Mouse (Mus musculus) cortical plate, adult 2 months (tissue): Measurements from ENCODE around the gene Lefty1.

Experiments used
- CTCF ChIP-seq: fragments of 200-500 bp; IDR thresholded peaks from 2 replicates; pipeline ENCODE4 v1.5.1; 2011; ENCODE audit warnings: mild to moderate bottlenecking, control low read depth, low read length; ENCODE audit not compliant: insufficient read depth; ENCODE audit errors: extremely low read depth
- POLR2A ChIP-seq: fragments of 200-500 bp; IDR thresholded peaks from 2 replicates; pipeline ENCODE4 v1.6.1; 2011; ENCODE audit warnings: mild to moderate bottlenecking, low read length, control low read depth; ENCODE audit not compliant: insufficient read depth; ENCODE audit errors: extremely low read depth

GRCm38 (mm10) chr1:180940776-180941460 lies 6.1 kb downstream of the Lefty1 start:
- no peak for TF ChIP-seq POLR2A
- TF ChIP-seq CTCF: no peak
